Mouse (Mus musculus): Measurements from ENCODE around the gene Eng. TPM values are rescaled to one million over a fixed set of nuclear protein-coding genes. Genes with fewer than 3 reads are reported as not detected.

The Eng gene
- polyA plus RNA-seq (2015; fragmentation: Nextera tagmentation; extraction: Ambion mirVana) = 40.5 and 45.8 TPM in 2 replicates

DNA sequence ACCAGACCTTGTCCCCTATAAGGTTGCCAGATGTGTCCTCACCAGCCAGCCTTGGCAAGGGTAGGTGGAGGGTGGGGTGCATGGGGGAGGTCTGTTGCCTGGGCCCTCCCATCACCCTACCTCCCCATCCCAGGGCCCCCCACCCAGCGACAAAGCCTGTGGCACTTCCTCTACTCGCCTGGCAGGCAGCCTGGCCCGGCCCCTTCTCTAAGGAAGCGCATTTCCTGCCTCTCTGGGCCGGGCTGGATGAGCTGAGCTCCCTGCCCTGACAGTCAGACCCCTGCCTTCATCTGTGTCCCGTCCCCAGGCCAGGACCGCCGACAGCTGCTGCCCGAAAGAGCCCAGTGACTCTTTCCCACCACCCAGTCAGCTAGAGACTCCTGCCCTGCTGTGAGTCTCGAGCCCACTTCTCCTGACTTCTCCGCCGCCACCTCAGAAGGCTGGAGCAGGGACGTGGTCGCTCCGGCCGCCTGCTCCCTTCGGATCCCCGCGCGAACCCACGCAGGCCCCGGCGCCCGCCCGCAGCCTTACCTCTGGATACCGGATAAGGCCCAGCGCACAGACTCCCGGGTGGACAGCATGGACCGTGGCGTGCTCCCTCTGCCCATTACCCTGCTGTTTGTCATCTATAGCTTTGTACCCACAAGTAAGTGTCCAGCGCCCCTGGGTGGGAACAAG lies at the start of gene Eng:
Gene Eng (plus strand): TSS at position 217 of the 678 bp plus-strand sequence.

DNA sequence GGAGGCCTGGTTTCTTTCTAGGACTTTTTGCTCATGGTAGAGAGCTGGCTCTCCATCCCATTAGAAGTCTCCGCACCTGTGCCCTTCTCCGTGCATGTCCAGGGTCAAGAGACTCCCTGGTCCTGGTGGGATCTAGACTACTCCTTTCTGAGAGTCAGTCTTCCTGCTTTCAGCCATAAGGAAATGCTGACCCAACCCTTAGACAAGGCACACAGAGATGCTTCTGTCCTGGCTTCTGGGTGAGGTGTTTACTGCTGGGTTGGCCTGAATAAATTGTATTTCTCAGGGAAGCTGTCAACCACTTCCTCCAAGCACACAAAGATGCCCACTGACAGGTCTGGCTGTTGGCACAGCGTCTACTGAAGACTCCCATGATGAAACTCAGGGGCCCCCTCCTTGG lies 47.0 kb upstream of the Eng start, which contains the start of gene St6galnac6:
Gene St6galnac6 (plus strand): TSS at position 301 of the 400 bp plus-strand sequence.

DNA sequence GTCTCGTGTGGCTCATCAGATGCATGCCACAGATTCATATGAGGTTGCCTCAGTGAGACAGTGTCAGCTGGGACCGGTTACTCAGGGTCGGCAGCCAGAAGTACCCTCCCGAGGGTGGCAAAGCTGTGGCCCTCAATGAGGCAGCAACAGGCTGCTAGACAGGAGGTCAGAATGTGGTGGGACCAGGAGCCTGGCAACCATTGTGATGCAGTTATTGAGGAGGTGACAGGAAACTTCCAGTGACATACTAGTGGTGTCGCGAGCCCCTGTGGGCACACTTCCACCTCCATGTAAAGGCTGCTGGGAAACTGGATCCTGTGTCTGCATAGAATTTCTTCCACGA lies 24.9 kb upstream of the Eng start, which contains the start of gene Ak1:
Gene Ak1 (plus strand): TSS at position 242 of the 343 bp plus-strand sequence.

DNA sequence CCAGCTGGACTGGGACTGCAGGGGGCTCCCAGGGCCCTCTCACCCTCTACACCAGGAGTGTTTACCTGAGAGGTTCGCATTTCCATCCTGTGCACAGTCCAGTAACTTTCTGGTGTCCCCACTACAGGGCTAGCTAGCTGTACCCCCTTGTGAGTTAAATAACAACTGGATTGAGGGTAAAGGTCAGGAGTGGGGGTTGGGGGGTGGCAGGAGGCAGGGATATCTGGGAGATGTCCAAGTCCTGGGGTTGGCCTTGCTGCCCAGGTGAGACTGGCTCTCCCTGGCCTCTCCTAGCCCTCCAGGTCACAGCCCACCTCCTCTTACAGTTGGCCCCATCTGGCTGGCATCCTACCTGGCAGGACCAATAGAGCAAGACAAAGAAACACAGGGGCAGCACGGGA lies 57.6 kb downstream of the Eng start, which contains the start of gene Fpgs:
Gene Fpgs (minus strand): TSS at position 125 of the 401 bp plus-strand sequence.

DNA sequence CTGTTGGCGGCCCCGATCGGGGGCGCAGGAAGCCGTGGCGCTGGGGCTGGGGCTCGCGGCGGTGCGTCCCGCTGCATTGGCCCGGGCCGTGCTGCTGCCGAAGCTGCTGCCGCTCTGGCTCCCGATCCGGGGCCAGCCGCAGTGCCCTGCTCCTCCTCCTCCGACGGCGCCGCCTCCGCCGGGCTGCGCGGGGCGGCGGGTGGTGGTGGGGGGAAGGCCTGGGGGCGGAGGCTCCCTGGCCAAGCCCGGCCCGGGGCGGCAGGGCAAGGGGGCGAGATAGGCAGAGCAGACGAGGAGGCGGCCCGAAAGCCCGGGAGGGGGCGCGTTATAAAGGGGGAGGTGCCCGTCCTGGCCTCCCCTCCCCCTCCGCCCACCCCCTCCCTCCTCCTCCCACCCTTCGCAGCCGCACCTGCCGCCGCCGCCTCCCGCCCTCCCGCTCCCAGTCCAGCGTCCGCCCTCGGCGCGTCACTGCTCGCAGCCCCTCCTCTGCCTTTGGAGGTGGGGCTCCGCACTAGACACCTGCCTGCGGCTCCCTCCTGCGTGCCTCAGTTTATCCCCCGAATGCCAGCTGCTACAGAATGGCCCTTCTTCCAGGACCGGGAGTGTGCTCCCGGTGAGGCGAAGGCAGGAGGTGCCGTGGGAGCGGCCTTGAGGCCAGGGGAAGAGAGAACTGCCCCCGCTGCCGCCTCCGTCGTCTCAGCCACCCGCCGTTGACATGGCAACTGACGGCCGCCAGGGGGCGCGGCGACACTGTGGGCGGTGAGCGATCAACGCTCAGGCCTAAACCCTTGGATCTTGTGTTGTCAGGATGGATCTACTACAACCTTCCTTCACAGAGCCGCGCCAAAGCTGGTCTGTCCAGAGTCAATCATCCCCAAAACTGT lies 66.8 kb downstream of the Eng start, which contains the start of gene Cdk9:
Gene Cdk9 (minus strand): TSS at position 143 of the 884 bp plus-strand sequence.

DNA sequence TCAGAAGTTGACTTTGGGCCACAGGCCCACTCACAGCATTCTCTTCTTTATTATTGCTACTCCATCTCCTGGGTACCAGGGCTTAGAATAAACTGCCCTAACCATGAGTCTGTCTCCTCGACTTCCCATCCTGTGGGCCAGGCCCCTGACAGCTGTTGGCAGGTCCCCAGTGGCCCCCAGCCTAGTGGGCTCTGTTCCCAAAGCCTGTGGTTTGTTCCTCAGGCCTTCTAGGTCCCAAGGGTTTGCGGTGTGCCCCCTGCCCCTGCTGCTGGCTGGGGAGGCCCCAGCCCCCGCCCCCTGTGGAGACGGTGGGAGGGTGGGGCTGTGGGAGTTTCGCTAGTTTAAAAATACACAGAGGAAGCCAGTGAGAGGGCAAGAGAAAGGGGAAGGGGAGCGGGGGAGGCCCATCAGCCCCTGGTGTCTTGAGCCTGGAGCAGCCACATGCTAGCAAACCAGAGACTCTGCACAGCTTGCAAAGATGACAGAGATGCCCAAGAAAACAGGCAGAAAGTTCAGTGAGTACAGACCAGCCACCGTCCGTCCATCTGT lies 74.4 kb downstream of the Eng start, which contains the start of gene Sh2d3c:
Gene Sh2d3c (plus strand): TSS at position 375 of the 549 bp plus-strand sequence.

MicroRNA genes within 50 kb of the gene (microRNA counts, 519-probe panel; counts per million panel counts)
- 88.3 counts per million for microRNA mmu-miR-1954
- 88.3 counts per million for microRNA mmu-miR-2861

Other genes starting within 250 kb of the Eng start
- gene Naif1, start 196.1 kb upstream of the Eng start, polyA plus RNA-seq (2015; fragmentation: Nextera tagmentation; extraction: Ambion mirVana) = 2.5 and 2.9 TPM in 2 replicates
- 7.0 and 7.8 TPM in 2 replicates for gene Slc25a25, start 195.2 kb upstream of the Eng start, polyA plus RNA-seq (2015; fragmentation: Nextera tagmentation; extraction: Ambion mirVana)
- gene Fam102a, start 111.3 kb upstream of the Eng start, polyA plus RNA-seq (2015; fragmentation: Nextera tagmentation; extraction: Ambion mirVana) = 3.9 and 5.6 TPM in 2 replicates
- 73.8 and 81.9 TPM in 2 replicates for gene Dpm2, start 75.7 kb upstream of the Eng start, polyA plus RNA-seq (2015; fragmentation: Nextera tagmentation; extraction: Ambion mirVana)
- gene Pip5kl1, start 71.8 kb upstream of the Eng start, polyA plus RNA-seq (2015; fragmentation: Nextera tagmentation; extraction: Ambion mirVana) = not detected in 2 replicates
- not detected in 2 replicates for gene 9430097D07Rik, start 70.9 kb upstream of the Eng start, polyA plus RNA-seq (2015; fragmentation: Nextera tagmentation; extraction: Ambion mirVana)
- gene St6galnac4, start 59.5 kb upstream of the Eng start, polyA plus RNA-seq (2015; fragmentation: Nextera tagmentation; extraction: Ambion mirVana) = 14.7 and 19.2 TPM in 2 replicates
- gene St6galnac6, start 46.9 kb upstream of the Eng start, polyA plus RNA-seq (2015; fragmentation: Nextera tagmentation; extraction: Ambion mirVana) = 13.3 and 16.6 TPM in 2 replicates
- gene Ak1, start 24.8 kb upstream of the Eng start, polyA plus RNA-seq (2015; fragmentation: Nextera tagmentation; extraction: Ambion mirVana) = 4.8 and 5.1 TPM in 2 replicates
- 20.0 and 22.3 TPM in 2 replicates for gene Fpgs, start 57.5 kb downstream of the Eng start, polyA plus RNA-seq (2015; fragmentation: Nextera tagmentation; extraction: Ambion mirVana)
- gene Cdk9, start 66.5 kb downstream of the Eng start, polyA plus RNA-seq (2015; fragmentation: Nextera tagmentation; extraction: Ambion mirVana) = 71.1 and 76.8 TPM in 2 replicates
- gene Sh2d3c, start 74.5 kb downstream of the Eng start, polyA plus RNA-seq (2015; fragmentation: Nextera tagmentation; extraction: Ambion mirVana) = 21.4 and 28.6 TPM in 2 replicates
- gene 6330409D20Rik, start 94.4 kb downstream of the Eng start, polyA plus RNA-seq (2015; fragmentation: Nextera tagmentation; extraction: Ambion mirVana) = 0.41 TPM in 1 of 2 replicates, not detected in the other
- gene Tor2a, start 110.6 kb downstream of the Eng start, polyA plus RNA-seq (2015; fragmentation: Nextera tagmentation; extraction: Ambion mirVana) = 23.5 and 29.9 TPM in 2 replicates
- gene Ttc16, start 129.0 kb downstream of the Eng start, polyA plus RNA-seq (2015; fragmentation: Nextera tagmentation; extraction: Ambion mirVana) = 0.05 and 0.17 TPM in 2 replicates
- gene Ptrh1, start 129.2 kb downstream of the Eng start, polyA plus RNA-seq (2015; fragmentation: Nextera tagmentation; extraction: Ambion mirVana) = 2.4 and 3.0 TPM in 2 replicates
- gene Cfap157, start 137.8 kb downstream of the Eng start, polyA plus RNA-seq (2015; fragmentation: Nextera tagmentation; extraction: Ambion mirVana) = 0.12 and 0.37 TPM in 2 replicates
- 5.5 and 6.8 TPM in 2 replicates for gene Stxbp1, start 200.7 kb downstream of the Eng start, polyA plus RNA-seq (2015; fragmentation: Nextera tagmentation; extraction: Ambion mirVana)
- gene Fam129b, start 229.5 kb downstream of the Eng start, polyA plus RNA-seq (2015; fragmentation: Nextera tagmentation; extraction: Ambion mirVana) = 12.4 and 16.1 TPM in 2 replicates

Data from spleen, postnatal 0 days (tissue).